Mouse (Mus musculus) stomach, postnatal 0 days (tissue): Measurements from ENCODE around the gene Foxp1.

ENCODE experiments used
- CTCF ChIP-seq: IDR thresholded peaks from 2 replicates; pipeline ENCODE4 v1.5.1; 2016; ENCODE audit warnings: antibody characterized with exemption, low read depth, mild to moderate bottlenecking, moderate library complexity
- EP300 ChIP-seq: optimal IDR thresholded peaks from 2 replicates; pipeline ENCODE3; 2016; ENCODE audit warnings: antibody characterized with exemption

DNA sequence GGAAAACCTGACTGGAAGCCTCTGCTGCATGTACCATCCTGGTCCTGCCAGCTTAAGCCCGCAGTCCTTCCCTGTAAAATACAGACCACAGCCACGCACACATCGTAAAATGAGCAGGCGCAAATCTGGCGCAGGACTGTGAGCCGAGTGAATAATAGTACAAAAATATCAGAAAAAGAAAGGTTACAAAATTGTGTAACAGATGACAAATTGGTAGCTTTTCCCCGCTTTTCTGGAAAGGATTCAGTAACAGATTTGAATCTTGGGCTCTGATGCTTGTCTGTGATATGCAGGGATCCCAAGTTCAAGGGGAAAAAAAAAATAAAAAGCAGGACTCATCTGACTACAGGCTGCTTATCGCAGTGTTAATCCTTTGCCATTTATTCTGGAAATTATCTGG, 145.8 kb downstream of the Foxp1 start:
- TF ChIP-seq CTCF, result no peak
- no peak for TF ChIP-seq EP300
